Mouse (Mus musculus) R1 (cell line): ENCODE data around the gene Qrfp.

Source experiments
- DNase-seq: peaks from one replicate; pipeline ENCODE4 v3.0.0-alpha.2; 2018; ENCODE audit warnings: low read depth, low spot score

Qrfp gene

GRCm38 (mm10) chr2:31815367-31815766, 5.0 kb upstream of the Qrfp start:
- peak; percentile 71 for DNase-seq

GRCm38 (mm10) chr2:31814699-31815098, 4.3 kb upstream of the Qrfp start:
- no peak for DNase-seq

DNA sequence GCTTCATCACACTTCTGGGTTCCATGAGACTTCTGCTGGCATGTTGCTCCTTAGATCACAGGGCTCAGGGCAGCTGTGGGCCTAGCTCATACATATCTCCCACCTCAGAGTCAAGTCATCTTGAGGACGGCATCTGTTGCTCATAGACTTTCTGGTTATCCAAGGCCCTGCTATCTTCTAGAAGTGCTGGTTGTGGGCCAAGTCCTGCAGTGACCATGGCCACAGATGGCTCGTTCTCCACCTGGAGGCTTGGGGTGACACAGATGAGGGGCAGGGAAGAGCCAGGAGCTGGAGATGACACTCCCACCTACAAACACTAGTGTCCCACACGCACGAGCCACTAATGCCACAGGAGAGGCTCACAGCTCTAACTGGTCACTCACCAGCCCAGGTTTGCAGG, 3.3 kb upstream of the Qrfp start:
- DNase-seq, result no peak

GRCm38 (mm10) chr2:31811086-31811958, 942 bp upstream of the Qrfp start:
- no peak for DNase-seq

DNA sequence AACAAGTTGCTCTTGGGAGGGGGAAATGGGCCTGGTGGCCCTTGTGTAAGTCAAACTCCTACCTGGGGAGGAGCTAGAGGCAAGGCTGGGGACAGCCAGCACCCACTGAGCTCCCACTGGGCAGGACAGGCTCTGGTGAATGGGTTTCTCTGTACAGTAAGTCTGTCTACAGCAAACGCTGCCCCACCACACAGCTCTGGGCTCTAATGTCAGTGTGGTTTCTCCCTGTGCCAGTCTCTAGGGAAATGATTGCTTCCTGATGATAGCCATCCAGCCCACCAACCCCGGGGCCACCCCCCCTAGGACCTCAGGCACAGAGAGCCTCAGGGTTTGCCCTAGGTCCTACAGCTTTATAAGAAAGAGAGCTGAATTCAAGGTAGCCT, 1.0 kb downstream of the Qrfp start:
- no peak for DNase-seq

GRCm38 (mm10) chr2:31808410-31809357, 1.7 kb downstream of the Qrfp start:
- DNase-seq, result no peak

DNA sequence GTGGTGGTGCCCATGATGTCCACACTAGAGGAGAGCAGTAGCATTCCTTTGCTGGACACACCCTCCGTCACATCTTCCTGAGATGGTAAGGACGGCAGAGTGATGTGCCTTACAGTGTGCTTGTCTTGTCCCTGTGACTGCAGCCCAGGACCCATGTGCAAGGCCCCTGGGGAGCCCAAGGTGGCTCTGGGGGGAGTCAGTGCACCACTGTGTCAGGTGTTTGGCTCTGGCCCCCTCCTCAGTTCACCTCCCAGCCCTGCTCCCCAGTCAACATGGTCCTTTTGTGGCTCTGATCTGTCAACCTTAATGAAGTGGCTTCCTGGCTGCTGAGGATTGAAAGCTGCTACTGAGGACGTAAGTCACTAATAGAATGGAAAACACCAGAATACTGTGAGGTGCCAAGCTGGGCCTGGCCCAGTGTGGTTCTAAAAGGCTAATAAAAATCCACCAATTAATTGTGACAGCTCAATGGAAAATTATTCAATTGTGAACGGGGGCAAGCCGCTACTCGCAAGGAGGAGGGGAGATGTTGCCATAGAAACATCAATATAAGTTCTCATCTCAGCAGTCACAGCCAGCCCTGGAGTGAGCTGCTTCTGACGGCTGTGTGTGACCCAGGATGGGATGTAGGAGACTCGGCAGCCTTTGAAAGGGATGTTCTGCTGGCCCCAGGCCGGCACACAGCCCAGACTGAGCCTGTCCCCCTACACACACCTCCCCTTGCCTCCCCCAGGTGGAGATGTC, 3.6 kb downstream of the Qrfp start:
- no peak for DNase-seq

DNA sequence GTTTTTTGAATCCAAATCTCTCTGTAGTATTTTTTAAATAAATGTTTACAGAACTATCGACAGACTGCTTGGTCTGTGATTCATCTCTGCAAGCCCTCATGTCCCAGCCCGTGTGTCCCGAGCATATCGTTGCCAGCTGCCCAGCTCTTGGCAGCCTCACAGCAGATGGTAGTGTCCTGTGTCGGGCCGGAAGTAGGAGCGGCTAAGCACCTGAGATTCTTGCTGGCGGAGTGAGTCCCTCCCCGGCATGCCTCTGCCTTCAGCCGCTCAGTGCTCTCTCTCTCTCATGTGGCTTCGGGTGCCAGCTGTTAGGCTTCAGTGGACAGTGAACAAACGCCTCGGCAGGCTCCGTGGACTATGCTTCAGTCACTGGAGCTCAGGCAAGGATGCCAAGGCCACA, 6.9 kb downstream of the Qrfp start:
- DNase-seq, result no peak

- no peak for DNase-seq
These were observed 7.6 kb downstream of the Qrfp start for GRCm38 (mm10) chr2:31802811-31803210.

DNA sequence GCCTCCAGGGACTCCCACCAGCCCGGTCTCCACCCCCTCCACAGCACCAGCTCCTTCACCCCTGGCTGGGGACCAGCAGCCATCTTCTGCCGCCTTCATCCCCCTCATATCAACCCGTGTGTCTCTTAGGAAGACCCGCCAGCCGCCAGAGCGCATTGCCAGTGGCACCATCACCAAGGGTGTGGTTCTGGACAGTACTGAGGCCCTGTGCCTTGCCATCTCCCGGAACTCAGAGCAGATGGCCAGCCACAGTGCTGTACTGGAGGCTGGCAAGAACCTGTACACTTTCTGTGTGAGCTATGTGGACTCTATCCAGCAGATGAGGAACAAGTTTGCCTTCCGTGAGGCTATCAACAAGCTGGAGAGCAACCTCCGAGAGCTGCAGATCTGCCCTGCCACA, 9.0 kb downstream of the Qrfp start:
- DNase-seq, result no peak

GRCm38 (mm10) chr2:31796943-31797342, 13.4 kb downstream of the Qrfp start:
- DNase-seq, result no peak

- no peak for DNase-seq
These were observed 17.8 kb downstream of the Qrfp start for GRCm38 (mm10) chr2:31792611-31793010.

GRCm38 (mm10) chr2:31791260-31791659, 19.1 kb downstream of the Qrfp start:
- no peak for DNase-seq

GRCm38 (mm10) chr2:31790728-31791251, 19.6 kb downstream of the Qrfp start:
- DNase-seq, result no peak

GRCm38 (mm10) chr2:31789215-31789614, 21.2 kb downstream of the Qrfp start:
- DNase-seq, result no peak

DNA sequence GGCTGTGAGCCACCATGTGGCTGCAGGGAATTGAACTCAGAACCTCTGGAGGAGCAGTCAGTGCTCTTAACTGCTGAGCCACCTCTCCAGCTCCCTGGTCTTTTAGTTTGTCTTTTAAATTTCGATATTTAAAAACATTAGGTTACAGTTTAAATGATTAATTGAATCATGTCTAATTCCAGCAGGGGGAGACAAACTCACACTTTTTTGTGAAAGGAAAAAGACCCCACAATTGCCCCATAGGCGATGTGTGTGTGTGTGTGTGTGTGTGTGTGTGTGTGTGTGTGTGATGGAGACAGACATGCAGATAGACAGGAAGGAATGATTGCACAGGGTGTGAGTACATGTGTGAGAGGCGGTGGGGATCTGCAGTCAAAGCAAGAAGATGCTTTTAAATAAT, 22.2 kb downstream of the Qrfp start:
- DNase-seq, result no peak

DNA sequence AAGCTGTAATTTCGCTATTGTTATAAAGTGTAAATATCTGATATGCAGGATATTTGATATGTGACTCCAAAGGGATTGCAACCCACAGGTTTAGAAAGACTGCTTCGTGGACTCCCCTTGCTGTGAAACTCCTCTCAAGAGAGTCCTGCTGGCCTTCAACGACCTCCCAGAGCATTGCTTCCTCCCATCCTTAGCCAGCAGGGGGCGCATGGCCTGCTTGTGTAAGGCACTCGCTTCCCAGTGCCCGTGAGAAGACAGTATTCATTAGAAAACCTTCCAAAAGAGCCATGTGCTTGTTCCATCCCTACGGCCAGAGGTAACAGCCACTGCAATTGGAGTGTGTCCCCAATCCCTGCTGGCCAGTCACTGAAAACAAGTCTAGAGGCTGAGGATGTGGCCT, 23.4 kb downstream of the Qrfp start:
- DNase-seq, result peak; percentile 79

GRCm38 (mm10) chr2:31785074-31785473, 25.3 kb downstream of the Qrfp start:
- peak; percentile 82 for DNase-seq

GRCm38 (mm10) chr2:31782958-31783602, 27.3 kb downstream of the Qrfp start:
- no peak for DNase-seq

DNA sequence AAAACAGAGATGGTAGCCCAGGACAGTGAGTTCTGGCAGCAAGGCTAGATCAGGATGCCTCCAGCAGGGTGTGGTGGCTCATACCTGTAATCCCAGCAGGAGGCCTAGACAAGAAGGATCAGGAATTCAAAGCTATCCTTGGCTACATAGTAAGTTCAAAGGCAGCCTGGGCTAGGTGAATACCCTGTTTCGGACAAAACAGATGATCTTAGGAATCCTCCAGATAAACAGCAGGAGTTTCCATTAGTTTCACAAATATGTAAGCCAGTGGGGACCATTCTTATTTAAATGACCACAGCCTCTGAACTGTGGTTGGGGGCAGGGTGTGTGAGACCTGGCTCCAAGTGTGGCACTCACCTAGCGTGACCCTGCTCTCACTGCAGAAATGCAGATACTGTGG, 31.1 kb downstream of the Qrfp start:
- peak; percentile 96 for DNase-seq

GRCm38 (mm10) chr2:31776479-31776878, 33.9 kb downstream of the Qrfp start:
- no peak for DNase-seq
